Comparison of ENCODE assay signal across 27 mouse cellular contexts in genomic region chr3:65353263-65354037, GRCm38 (mm10). TPM values are rescaled to one million over a fixed set of nuclear protein-coding genes. Genes with fewer than 3 reads are reported as not detected.
A peak's percentile ranks its signal among the peaks of the same experiment; 100 is the strongest.
DNase-seq lines count a peak whose midpoint lies in the region; ATAC-seq and TF ChIP-seq lines count a peak whose summit lies in the region.
"Had no signal": no experiment of that assay in that cellular context is flagged by ENCODE, and none has a peak within 500 bp of the region (broad histone marks: within the 10 kb centered on the region; RNA-seq: fewer than 3 reads in every experiment).

No protein-coding gene starts in this region.

- H3K27ac ChIP-seq in gastrocnemius, adult 2 months, result peak overlapping the region; percentile 12; the same call in 1 of the 2 replicates
- no peak overlapping the region for H3K27ac ChIP-seq in kidney, postnatal 0 days
- H3K27ac ChIP-seq in neural tube, embryonic 14.5 days (ENCODE audit: low read depth, low read length), result no peak overlapping the region
- no peak overlapping the region for H3K27ac ChIP-seq in neural tube, embryonic 15.5 days (replicated peaks)
- H3K27ac ChIP-seq: forebrain, embryonic 10.5 days; heart, embryonic 13.5 days; hindbrain, embryonic 12.5 days; limb, embryonic 10.5 days; liver, embryonic 15.5 days had no signal

- no peak overlapping the region for H3K4me3 ChIP-seq in gastrocnemius, adult 2 months
- H3K4me3 ChIP-seq in kidney, postnatal 0 days (replicated peaks; ENCODE audit: low read depth, low read length), result no peak overlapping the region
- no peak overlapping the region for H3K4me3 ChIP-seq in neural tube, embryonic 14.5 days (ENCODE audit: low read depth, low read length)
- H3K4me3 ChIP-seq in neural tube, embryonic 15.5 days (replicated peaks), result no peak overlapping the region
- H3K4me3 ChIP-seq: forebrain, embryonic 10.5 days; heart, embryonic 13.5 days; hindbrain, embryonic 12.5 days; limb, embryonic 10.5 days; liver, embryonic 15.5 days had no signal

- H3K9me3 ChIP-seq in kidney, postnatal 0 days (replicated peaks; ENCODE audit: low read length), result no peaks in the 10 kb centered on the region
- H3K9me3 ChIP-seq in neural tube, embryonic 14.5 days (ENCODE audit: control insufficient read depth, low read length), result no peaks in the 10 kb centered on the region
- H3K9me3 ChIP-seq in neural tube, embryonic 15.5 days (replicated peaks), result no peaks in the 10 kb centered on the region
- H3K9me3 ChIP-seq: forebrain, embryonic 10.5 days; G1E; heart, embryonic 13.5 days; hindbrain, embryonic 12.5 days; limb, embryonic 10.5 days; liver, embryonic 15.5 days had no signal

- intact Hi-C loops in gastrocnemius, adult 2 months (cut with DNase I), result loop anchor here (10.0 kb wide), 2 partner anchors 369 to 581 kb away; no protein-coding TSS in a partner anchor

- H3K27me3 ChIP-seq in kidney, postnatal 0 days (ENCODE audit: insufficient read depth, low read length), result no peaks in the 10 kb centered on the region
- H3K27me3 ChIP-seq in neural tube, embryonic 14.5 days (ENCODE audit: control insufficient read depth, insufficient read depth, low read length), result no peaks in the 10 kb centered on the region
- no peaks in the 10 kb centered on the region for H3K27me3 ChIP-seq in neural tube, embryonic 15.5 days (replicated peaks)
- H3K27me3 ChIP-seq: CH12.LX; heart, embryonic 13.5 days; hindbrain, embryonic 12.5 days; liver, embryonic 15.5 days; Patski had no signal

- no peak overlapping the region for H3K4me2 ChIP-seq in kidney, postnatal 0 days (ENCODE audit: low read length)
- H3K4me2 ChIP-seq in neural tube, embryonic 14.5 days (ENCODE audit: low read depth, low read length), result no peak overlapping the region
- H3K4me2 ChIP-seq in neural tube, embryonic 15.5 days, result no peak overlapping the region
- H3K4me2 ChIP-seq: heart, embryonic 13.5 days; hindbrain, embryonic 12.5 days; liver, embryonic 15.5 days; midbrain, embryonic 11.5 days had no signal

- WGBS in kidney, postnatal 0 days, result 61% methylated on average over 10 of the region's 10 CpGs
- WGBS in neural tube, embryonic 14.5 days, result 69% methylated on average over 10 of the region's 10 CpGs
- 69% methylated on average over 10 of the region's 10 CpGs for WGBS in neural tube, embryonic 15.5 days

- H3K36me3 ChIP-seq in kidney, postnatal 0 days (ENCODE audit: insufficient read depth, low read length), result no peaks in the 10 kb centered on the region
- H3K36me3 ChIP-seq in neural tube, embryonic 14.5 days (ENCODE audit: control insufficient read depth, insufficient read depth, low read length), result no peaks in the 10 kb centered on the region
- no peaks in the 10 kb centered on the region for H3K36me3 ChIP-seq in neural tube, embryonic 15.5 days
- H3K36me3 ChIP-seq: forebrain, embryonic 10.5 days; heart, embryonic 13.5 days; hindbrain, embryonic 12.5 days; limb, embryonic 10.5 days; liver, embryonic 15.5 days had no signal

- TF ChIP-seq CTCF in gastrocnemius, adult 2 months (IDR thresholded peaks at IDR 0.05), result no peak
- TF ChIP-seq CTCF in kidney, postnatal 0 days (IDR thresholded peaks at IDR 0.05; ENCODE audit: low read depth), result no peak

- no peaks in the 10 kb centered on the region for H3K4me1 ChIP-seq in kidney, postnatal 0 days (replicated peaks; ENCODE audit: insufficient read depth, low read length)
- no peaks in the 10 kb centered on the region for H3K4me1 ChIP-seq in neural tube, embryonic 14.5 days (ENCODE audit: control insufficient read depth, insufficient read depth, low read length)
- H3K4me1 ChIP-seq in neural tube, embryonic 15.5 days, result no peaks in the 10 kb centered on the region
- H3K4me1 ChIP-seq: hindbrain, embryonic 12.5 days; limb, embryonic 10.5 days had no signal

- DNase-seq in gastrocnemius, adult 2 months, result no peak
- DNase-seq in gastrocnemius, postnatal 25 days, result no peak
- no peak for DNase-seq in kidney, postnatal 0 days (ENCODE audit: low spot score)
- DNase-seq in kidney, postnatal 14 days, result no peak
- no peak for DNase-seq in adrenal gland, adult 2 months
- DNase-seq: adrenal gland, adult 8-10 months; cerebellum, adult 11-12 months; heart, postnatal 14 days; kidney, adult 2 months; liver; retina, postnatal 1 day; right cerebral cortex, postnatal 25 days; spleen, adult 18-20 months; thymus, adult 18-20 months; thymus, postnatal 36 days had no signal

- ATAC-seq in kidney, postnatal 0 days (replicated peaks; ENCODE audit: low FRiP score, low read depth), result 0 out of 2 replicates have a peak, but pooled peaks have one; percentile 42
- ATAC-seq in neural tube, embryonic 14.5 days (ENCODE audit: low read depth), result peak; percentile 25; the same call in 1 of the 2 replicates
- ATAC-seq in neural tube, embryonic 15.5 days (ENCODE audit: low FRiP score), result no peak
- peak; percentile 81 for ATAC-seq in megakaryocyte progenitor cell, adult 5-6 weeks (replicated peaks; ENCODE audit: poor library complexity)

- H3K9ac ChIP-seq in kidney, postnatal 0 days (ENCODE audit: low read depth, low read length), result no peak overlapping the region
- H3K9ac ChIP-seq in neural tube, embryonic 14.5 days (replicated peaks; ENCODE audit: low read depth, low read length), result no peak overlapping the region
- no peak overlapping the region for H3K9ac ChIP-seq in neural tube, embryonic 15.5 days (replicated peaks)
- H3K9ac ChIP-seq: heart, embryonic 13.5 days; hindbrain, embryonic 12.5 days; liver, embryonic 15.5 days had no signal

RNA-seq across cellular contexts. Expression of gene Ssr3, which starts 39.0 kb away (rescaled TPM):
- total RNA-seq in gastrocnemius, adult 2 months (2021), result 100 to 1,000 TPM; 135 to 154 TPM
- 100 to 1,000 TPM; 120 to 130 TPM for total RNA-seq in gastrocnemius, postnatal 25 days (2021)
- 255 and 275 TPM in 2 replicates for polyA plus RNA-seq in kidney, postnatal 0 days (2015; fragmentation: Nextera tagmentation; extraction: Ambion mirVana)
- polyA plus RNA-seq in neural tube, embryonic 14.5 days (2014; fragmentation: Nextera tagmentation; extraction: Ambion mirVana), result 160 and 192 TPM in 2 replicates
- 144 and 162 TPM in 2 replicates for polyA plus RNA-seq in neural tube, embryonic 15.5 days (2015; fragmentation: Nextera tagmentation; extraction: Ambion mirVana)
- 436 and 450 TPM in 2 replicates for total RNA-seq in megakaryocyte progenitor cell, adult 5-6 weeks (2015)
- total RNA-seq in megakaryocyte progenitor cell, adult 5-6 weeks (2017), result 368 and 395 TPM in 2 replicates
- total RNA-seq in adrenal gland, adult 2 months (2021), result 100 to 1,000 TPM; 169 to 179 TPM
- 30.4 and 38.5 TPM in 2 replicates for polyA plus RNA-seq in adrenal gland, adult 2 months (2012; rRNA removed)
